Mouse (Mus musculus): ENCODE data around the gene Tmem219.

The Tmem219 gene

GRCm38 (mm10) chr7:126862147-126862784 lies 60.5 kb downstream of the Tmem219 start, which contains the start of gene Ino80e:
Gene Ino80e (minus strand): TSS chr7:126862377.
- peak; percentile 80 for DNase-seq (ENCODE audit: low read depth, low spot score)

GRCm38 (mm10) chr7:126861429-126862130 lies 61.1 kb downstream of the Tmem219 start, which contains the start of gene Hirip3:
Gene Hirip3 (plus strand): TSS chr7:126861972.
- peak; percentile 87 for DNase-seq (ENCODE audit: low read depth, low spot score)

DNA sequence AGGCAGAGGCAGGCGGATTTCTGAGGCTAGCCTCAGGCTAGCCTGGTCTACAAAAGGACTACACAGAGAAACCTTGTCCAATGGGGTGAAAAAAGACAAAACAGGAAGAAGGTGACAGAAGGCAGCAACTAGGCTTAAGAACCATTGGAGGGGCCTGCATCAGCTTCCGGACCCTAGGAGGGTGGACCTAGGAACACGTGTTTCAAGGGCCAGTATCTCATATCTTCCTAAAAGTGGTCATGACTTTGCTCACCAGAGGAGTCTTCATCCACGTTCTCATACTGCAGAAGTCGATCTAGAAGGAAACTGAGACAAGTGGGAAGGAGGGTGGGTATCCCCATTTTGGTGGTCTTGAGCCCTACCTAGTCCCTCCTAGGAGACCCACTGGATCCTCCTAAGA lies 61.7 kb downstream of the Tmem219 start:
- DNase-seq (ENCODE audit: low read depth, low spot score): no peak

- peak; percentile 40 for DNase-seq (ENCODE audit: low read depth, low spot score)
Measured at GRCm38 (mm10) chr7:126856741-126857420, 65.8 kb downstream of the Tmem219 start.

- no peak for DNase-seq (ENCODE audit: low read depth, low spot score)
Measured at GRCm38 (mm10) chr7:126855641-126856040, 67.1 kb downstream of the Tmem219 start.

DNA sequence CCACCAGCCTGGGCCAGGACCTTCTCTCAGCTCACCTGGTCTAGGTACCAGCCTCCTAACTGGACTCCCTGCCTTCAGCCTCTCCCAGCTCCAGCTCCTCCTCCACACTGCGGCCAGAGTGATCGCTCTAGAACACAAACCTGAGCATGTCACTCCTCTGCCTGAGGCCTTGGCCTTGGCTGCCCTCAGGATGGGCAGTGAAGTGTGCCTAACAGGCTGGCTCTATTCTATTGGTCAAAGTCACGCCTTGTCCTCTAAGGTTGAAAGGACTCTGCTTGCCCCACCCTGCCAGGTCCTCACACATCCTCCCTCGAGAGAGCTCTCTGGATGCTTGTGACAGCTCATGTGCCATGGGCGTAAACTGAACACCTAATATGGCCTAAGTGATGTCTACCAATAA lies 69.3 kb downstream of the Tmem219 start:
- DNase-seq (ENCODE audit: low read depth, low spot score): no peak

- no peak for DNase-seq (ENCODE audit: low read depth, low spot score)
Measured at GRCm38 (mm10) chr7:126851192-126851591, 71.5 kb downstream of the Tmem219 start.

- no peak for DNase-seq (ENCODE audit: low read depth, low spot score)
Measured at GRCm38 (mm10) chr7:126850161-126850560, 72.6 kb downstream of the Tmem219 start.

DNA sequence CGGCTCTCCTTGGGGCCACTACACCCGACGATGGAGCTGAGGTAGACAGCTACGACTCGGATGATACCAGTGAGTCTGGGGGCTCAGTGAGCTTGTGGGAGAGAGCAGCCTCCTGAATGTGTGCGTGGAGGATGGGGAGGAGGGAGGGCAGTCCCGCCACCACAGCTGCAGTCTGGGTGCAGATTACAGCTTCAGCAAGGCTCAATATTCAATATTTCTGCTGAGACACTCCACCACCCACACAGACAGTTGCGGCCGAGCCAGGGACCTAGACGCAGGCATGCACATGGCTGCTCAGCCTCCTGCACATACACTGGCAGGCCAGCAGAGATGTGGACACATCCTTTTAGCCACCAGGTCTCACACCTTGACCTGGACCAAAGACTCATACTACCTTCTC lies 73.9 kb downstream of the Tmem219 start:
- DNase-seq (ENCODE audit: low read depth, low spot score): no peak

DNA sequence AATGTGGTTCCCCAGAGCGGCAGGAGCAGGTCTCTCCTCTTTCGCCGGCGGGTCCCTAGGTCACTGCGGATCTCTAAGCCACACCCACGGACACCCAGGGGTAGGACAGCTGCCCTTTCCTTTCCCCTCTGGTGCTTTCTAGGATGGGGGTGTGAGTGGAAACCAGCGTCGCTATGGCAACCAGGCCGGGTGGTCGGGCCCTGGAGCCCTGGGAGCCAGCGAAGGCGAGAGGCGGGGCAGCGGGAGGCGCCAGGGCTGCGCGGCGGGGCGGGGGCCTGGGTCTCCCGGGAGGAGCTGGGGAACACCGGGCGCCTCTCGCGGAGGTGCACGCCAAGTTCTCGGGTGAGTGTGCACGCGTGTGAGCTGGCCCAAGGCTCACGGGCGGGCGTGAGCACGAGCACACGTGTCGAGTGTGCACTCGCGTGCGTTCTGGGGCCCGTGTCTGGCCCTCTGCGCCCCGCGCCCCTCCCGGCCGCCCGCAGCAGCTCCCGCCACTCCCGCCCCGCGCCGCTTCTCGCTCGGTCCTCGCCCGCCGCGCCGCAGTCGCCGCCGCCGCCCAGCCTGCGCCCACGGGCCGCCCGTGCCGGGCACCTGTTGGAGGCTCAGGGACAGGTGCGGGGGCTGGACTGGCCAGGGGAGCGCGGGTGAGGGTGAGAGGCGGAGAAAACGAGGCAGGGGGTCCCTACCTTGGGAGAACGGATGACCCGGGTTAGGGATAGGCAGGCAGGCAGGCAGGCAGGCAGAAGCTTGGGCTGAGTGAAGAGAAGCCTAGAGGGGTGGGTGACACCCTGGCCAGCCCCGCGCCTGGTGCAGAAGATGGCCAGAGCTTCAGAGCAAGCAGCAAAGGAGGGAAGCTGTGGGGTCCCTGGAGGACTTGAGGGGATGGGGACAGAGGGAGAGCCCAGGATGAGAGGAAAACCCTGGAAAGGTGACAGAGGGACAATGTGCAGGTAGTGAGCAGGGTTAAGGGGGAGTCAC lies 75.0 kb downstream of the Tmem219 start:
- DNase-seq (ENCODE audit: low read depth, low spot score): no peak

- no peak for DNase-seq (ENCODE audit: low read depth, low spot score)
Measured at GRCm38 (mm10) chr7:126847116-126847420, 75.6 kb downstream of the Tmem219 start, which contains the start of gene Doc2a. Gene Doc2a (plus strand): TSS chr7:126847416.

DNA sequence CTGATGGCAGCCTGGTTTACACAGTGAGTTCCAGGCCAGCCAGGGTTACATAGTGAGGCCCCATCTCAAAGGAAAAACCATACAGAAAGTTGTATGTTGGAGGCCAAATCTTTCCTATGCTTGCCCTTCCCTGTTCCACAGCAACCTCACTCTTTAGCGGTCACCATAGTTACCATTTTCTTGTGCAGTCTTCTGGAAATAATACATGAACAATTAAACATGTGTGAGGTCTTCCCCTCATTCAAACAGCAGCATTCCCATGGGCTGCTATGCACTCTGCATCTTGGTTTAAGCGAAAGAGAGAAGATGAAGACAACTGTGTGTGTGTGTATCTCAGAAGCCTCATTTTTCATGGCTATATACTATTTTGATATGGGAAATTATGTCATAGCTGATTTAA lies 77.2 kb downstream of the Tmem219 start:
- no peak for DNase-seq (ENCODE audit: low read depth, low spot score)

- DNase-seq (ENCODE audit: low read depth, low spot score): no peak
Measured at GRCm38 (mm10) chr7:126843276-126843675, 79.4 kb downstream of the Tmem219 start.
